Mouse (Mus musculus) heart, postnatal 14 days (tissue): Measurements from ENCODE around the gene Gm20532. TPM values are rescaled to one million over a fixed set of nuclear protein-coding genes. Genes with fewer than 3 reads are reported as not detected.
A peak's percentile ranks its signal among the peaks of the same experiment; 100 is the strongest.

Source experiments
- DNase-seq, 2 experiments: peaks; one replicate each; pipeline ENCODE4 v3.0.0; 2021 to 2022
- intact Hi-C: fragments of 180-260 bp; cut with DNase I; formaldehyde crosslinking; loops from one replicate; pipeline ENCODE4 v1.15.1; 2025
- total RNA-seq, 2 experiments: library from RNA; stranded (reverse); gene quantifications; 2 replicates each; pipeline ENCODE4 v1.2.3; 2021

Gm20532 gene
- total RNA-seq, 2 experiments from 2014 or later = not detected

- peak; percentile 63 to 71 for DNase-seq
- intact Hi-C loops = loop anchor here (1.0 kb wide), 1 partner anchor 12 kb away; no protein-coding TSS in a partner anchor
These were observed 14.6 kb upstream of the Gm20532 start for GRCm38 (mm10) chr2:26571826-26572225.

GRCm38 (mm10) chr2:26573396-26573795, 13.0 kb upstream of the Gm20532 start:
- peak; percentile 63 to 68 for DNase-seq
- intact Hi-C loops = no loop called here

- no peak for DNase-seq
- intact Hi-C loops = no loop called here
These were observed 12.6 kb upstream of the Gm20532 start for GRCm38 (mm10) chr2:26573807-26574206.

GRCm38 (mm10) chr2:26574862-26575261, 11.6 kb upstream of the Gm20532 start:
- intact Hi-C loops = no loop called here
- no peak for DNase-seq

- no peak for DNase-seq
- intact Hi-C loops = no loop called here
These were observed 11.1 kb upstream of the Gm20532 start for GRCm38 (mm10) chr2:26575378-26575777.

GRCm38 (mm10) chr2:26575865-26576264, 10.6 kb upstream of the Gm20532 start:
- peak; percentile 60 to 62 for DNase-seq
- intact Hi-C loops = no loop called here

- intact Hi-C loops = no loop called here
- DNase-seq = no peak
These were observed 10.0 kb upstream of the Gm20532 start for GRCm38 (mm10) chr2:26576462-26576861.

- peak; percentile 60 to 63 for DNase-seq
- intact Hi-C loops = no loop called here
These were observed 8.1 kb upstream of the Gm20532 start for GRCm38 (mm10) chr2:26578369-26578768.

- intact Hi-C loops = no loop called here
- DNase-seq = no peak
These were observed 6.7 kb upstream of the Gm20532 start, which contains the start of gene Egfl7 for GRCm38 (mm10) chr2:26579714-26580113. TSS of gene Egfl7 (plus strand) at chr2:26580014.

- intact Hi-C loops = no loop called here
- DNase-seq = no peak
These were observed 5.7 kb upstream of the Gm20532 start for GRCm38 (mm10) chr2:26580751-26581150.

GRCm38 (mm10) chr2:26582203-26582602, 4.2 kb upstream of the Gm20532 start:
- intact Hi-C loops = no loop called here
- no peak for DNase-seq

- DNase-seq = no peak
- intact Hi-C loops = no loop called here
These were observed 3.7 kb upstream of the Gm20532 start for GRCm38 (mm10) chr2:26582741-26583140.

- peak; percentile 81 to 82 for DNase-seq
- intact Hi-C loops = loop anchor here (1.0 kb wide), 1 partner anchor 12 kb away; no protein-coding TSS in a partner anchor
These were observed 2.8 kb upstream of the Gm20532 start for GRCm38 (mm10) chr2:26583640-26584039.

GRCm38 (mm10) chr2:26585713-26586112, 726 bp upstream of the Gm20532 start:
- intact Hi-C loops = no loop called here
- no peak for DNase-seq

GRCm38 (mm10) chr2:26587044-26587405, 586 bp downstream of the Gm20532 start:
- intact Hi-C loops = no loop called here

GRCm38 (mm10) chr2:26588573-26588972, 2.1 kb downstream of the Gm20532 start:
- DNase-seq = no peak
- intact Hi-C loops = no loop called here

More at GRCm38 (mm10) chr2:26587044-26587405, 586 bp downstream of the Gm20532 start:
- no peak for DNase-seq

- DNase-seq = peak in 1 of 2 experiments; percentile 6
- intact Hi-C loops = no loop called here
These were observed 2.8 kb downstream of the Gm20532 start for GRCm38 (mm10) chr2:26589284-26589683.

- DNase-seq = peak in 1 of 2 experiments; percentile 11
- intact Hi-C loops = no loop called here
These were observed 3.8 kb downstream of the Gm20532 start for GRCm38 (mm10) chr2:26590282-26590681.

GRCm38 (mm10) chr2:26590962-26591361, 4.5 kb downstream of the Gm20532 start:
- DNase-seq = no peak
- intact Hi-C loops = no loop called here

- intact Hi-C loops = no loop called here
- DNase-seq = no peak
These were observed 5.0 kb downstream of the Gm20532 start for GRCm38 (mm10) chr2:26591416-26591815.

- no peak for DNase-seq
These were observed 7.0 kb downstream of the Gm20532 start for GRCm38 (mm10) chr2:26593211-26594021.

GRCm38 (mm10) chr2:26594022-26594346, 7.5 kb downstream of the Gm20532 start:
- intact Hi-C loops = no loop called here
- DNase-seq = peak; percentile 66 to 77

More at GRCm38 (mm10) chr2:26593211-26594021, 7.0 kb downstream of the Gm20532 start:
- intact Hi-C loops = no loop called here
